Mouse (Mus musculus) cerebellum, adult 2 months (tissue): ENCODE data around the gene Clcn2. TPM values are rescaled to one million over a fixed set of nuclear protein-coding genes. Genes with fewer than 3 reads are reported as not detected.

ENCODE experiments used
- DNase-seq, 2 experiments: peaks; one replicate each; pipeline ENCODE4 v3.0.0; 2021
- H3K27ac ChIP-seq: fragments of 200-500 bp; 2 replicates; pipeline ENCODE4 v1.5.1; 2012; ENCODE audit warnings: low read length, control low read depth, inconsistent platforms; ENCODE audit not compliant: insufficient read depth
- H3K27me3 ChIP-seq: fragments of 200-500 bp; 2 replicates; pipeline ENCODE4 v1.6.1; 2012; ENCODE audit warnings: inconsistent platforms, mild to moderate bottlenecking, low read length, moderate library complexity; ENCODE audit not compliant: control insufficient read depth, insufficient read depth
- H3K4me1 ChIP-seq: fragments of 200-500 bp; 2 replicates; pipeline ENCODE4 v1.6.1; 2011; ENCODE audit warnings: low read length; ENCODE audit not compliant: control insufficient read depth, insufficient read depth
- H3K4me3 ChIP-seq: fragments of 200-500 bp; replicated peaks from 2 replicates; pipeline ENCODE3; 2011; ENCODE audit warnings: mild to moderate bottlenecking, low read depth, low read length, control low read depth; ENCODE audit not compliant: insufficient read depth
- CTCF ChIP-seq: fragments of 200-500 bp; IDR thresholded peaks from 2 replicates; pipeline ENCODE4 v1.5.1; 2011; ENCODE audit warnings: low read depth, mild to moderate bottlenecking, control low read depth, low read length, moderate library complexity, borderline replicate concordance; ENCODE audit not compliant: insufficient read depth
- POLR2A ChIP-seq: fragments of 200-500 bp; IDR thresholded peaks from 2 replicates; pipeline ENCODE4 v1.6.1; 2011; ENCODE audit warnings: low read length, control low read depth, borderline replicate concordance; ENCODE audit not compliant: insufficient read depth
- WGBS: fragments of 180-500 bp; shearing (Covaris S2); methylation state at CpG from one replicate; pipeline ENCODE4 v1.1.7; 2018; 5-methylcytosine and 5-hydroxymethylcytosine counted together
- polyA plus RNA-seq: library from polyadenylated mRNA; depleted of rRNA; stranded (reverse); fragments of >200 nt; gene quantifications from 2 replicates; pipeline ENCODE4 v1.2.3, GENCODE M21; 2012

Clcn2 gene
- polyA plus RNA-seq, 1 experiment = 94.4 TPM

- Histone ChIP-seq H3K4me3 (no peak overlapping the region), H3K4me1 (peaks cover 44% of the 10 kb centered on the region), H3K27ac (peak overlapping the region; percentile 61; the same call in 1 of the 2 replicates), H3K27me3 (no peaks in the 10 kb centered on the region)
- TF ChIP-seq CTCF = no peak
- TF ChIP-seq POLR2A = no peak
- WGBS = 25% methylated on average over 12 of the region's 12 CpGs
- DNase-seq = peak in 1 of 2 experiments; percentile 37
Observed at GRCm38 (mm10) chr16:20701729-20702521, 15.6 kb downstream of the Clcn2 start.

- DNase-seq = no peak
- TF ChIP-seq CTCF (no peak), POLR2A (no peak)
- 34% methylated on average over 7 of the region's 7 CpGs for WGBS
- Histone ChIP-seq H3K27ac (peak overlapping the region; percentile 61; the same call in 1 of the 2 replicates), H3K27me3 (no peaks in the 10 kb centered on the region), H3K4me1 (peaks cover 41% of the 10 kb centered on the region), H3K4me3 (no peak overlapping the region)
Observed at GRCm38 (mm10) chr16:20701316-20701715, 16.2 kb downstream of the Clcn2 start.

DNA sequence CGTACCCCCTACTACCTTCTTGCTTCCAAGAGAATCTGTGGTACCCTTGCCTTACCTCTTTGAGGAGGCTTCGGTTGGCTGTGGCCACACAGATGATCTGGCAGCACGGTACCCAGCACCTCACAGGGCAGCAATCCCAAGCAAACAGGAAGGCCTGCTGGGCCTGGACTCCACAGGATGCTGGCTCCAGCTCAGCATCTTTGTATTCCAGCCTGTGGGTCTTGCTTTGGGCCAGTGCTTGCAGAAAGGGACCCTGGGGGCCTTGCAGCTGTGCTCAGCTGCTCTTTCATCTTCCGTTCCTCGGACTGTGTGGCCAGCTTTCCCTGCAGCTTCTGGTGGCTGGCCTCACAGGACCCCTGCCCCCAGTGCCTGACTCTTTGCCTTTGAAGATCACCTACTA, 17.5 kb downstream of the Clcn2 start:
- TF ChIP-seq CTCF (no peak), POLR2A (no peak)
- H3K4me1 ChIP-seq = peaks cover 35% of the 10 kb centered on the region
- H3K4me3 ChIP-seq = no peak overlapping the region
- peak overlapping the region; percentile 89 for H3K27ac ChIP-seq
- peak; percentile 76 to 84 for DNase-seq
- H3K27me3 ChIP-seq = no peaks in the 10 kb centered on the region
- 12% methylated on average over 5 of the region's 5 CpGs for WGBS

GRCm38 (mm10) chr16:20699266-20699665, 18.3 kb downstream of the Clcn2 start:
- WGBS = 57% methylated on average over 5 of the region's 5 CpGs
- no peaks in the 10 kb centered on the region for H3K27me3 ChIP-seq
- peaks cover 35% of the 10 kb centered on the region for H3K4me1 ChIP-seq
- peak overlapping the region; percentile 89; the same call in 1 of the 2 replicates for H3K27ac ChIP-seq
- TF ChIP-seq CTCF (no peak), POLR2A (no peak)
- DNase-seq = peak in 1 of 2 experiments; percentile 29
- no peak overlapping the region for H3K4me3 ChIP-seq

- peak overlapping the region; percentile 90 for H3K27ac ChIP-seq
- peaks cover 20% of the 10 kb centered on the region for H3K4me1 ChIP-seq
- TF ChIP-seq CTCF = no peak
- peak; percentile 94 to 96 for DNase-seq
- WGBS = under 1% methylated on average over 46 of the region's 46 CpGs
- H3K4me3 ChIP-seq = peak overlapping the region; percentile 82
- H3K27me3 ChIP-seq = no peaks in the 10 kb centered on the region
Observed at GRCm38 (mm10) chr16:20695622-20696323, 21.8 kb downstream of the Clcn2 start.

DNA sequence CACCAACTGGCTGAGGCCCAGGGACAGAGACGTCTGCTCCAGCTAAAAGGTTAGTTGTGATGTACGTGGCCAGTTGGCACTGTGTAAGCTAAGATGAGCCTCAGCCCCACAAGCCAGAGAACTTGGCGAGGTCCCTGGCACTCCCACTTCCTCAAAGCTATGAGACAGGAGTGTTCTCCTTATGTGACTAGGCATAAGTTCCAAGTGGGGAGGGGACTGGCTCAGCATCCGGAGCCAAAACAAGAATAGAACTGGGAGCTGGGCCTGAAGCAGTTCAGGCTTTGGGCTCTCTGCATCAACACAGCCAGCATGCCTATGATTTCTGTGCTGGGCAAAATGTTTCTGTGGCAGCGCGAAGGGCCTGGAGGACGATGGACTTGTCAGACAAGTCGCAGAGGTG, 22.8 kb downstream of the Clcn2 start:
- peak overlapping the region; percentile 82 for H3K4me3 ChIP-seq
- peaks cover 15% of the 10 kb centered on the region for H3K4me1 ChIP-seq
- TF ChIP-seq POLR2A (peak; percentile 30; the same call in 1 of the 2 replicates), CTCF (no peak)
- H3K27me3 ChIP-seq = no peaks in the 10 kb centered on the region
- DNase-seq = peak; percentile 75 to 84
- H3K27ac ChIP-seq = peak overlapping the region; percentile 90
- WGBS = 7% methylated on average over 8 of the region's 8 CpGs

DNA sequence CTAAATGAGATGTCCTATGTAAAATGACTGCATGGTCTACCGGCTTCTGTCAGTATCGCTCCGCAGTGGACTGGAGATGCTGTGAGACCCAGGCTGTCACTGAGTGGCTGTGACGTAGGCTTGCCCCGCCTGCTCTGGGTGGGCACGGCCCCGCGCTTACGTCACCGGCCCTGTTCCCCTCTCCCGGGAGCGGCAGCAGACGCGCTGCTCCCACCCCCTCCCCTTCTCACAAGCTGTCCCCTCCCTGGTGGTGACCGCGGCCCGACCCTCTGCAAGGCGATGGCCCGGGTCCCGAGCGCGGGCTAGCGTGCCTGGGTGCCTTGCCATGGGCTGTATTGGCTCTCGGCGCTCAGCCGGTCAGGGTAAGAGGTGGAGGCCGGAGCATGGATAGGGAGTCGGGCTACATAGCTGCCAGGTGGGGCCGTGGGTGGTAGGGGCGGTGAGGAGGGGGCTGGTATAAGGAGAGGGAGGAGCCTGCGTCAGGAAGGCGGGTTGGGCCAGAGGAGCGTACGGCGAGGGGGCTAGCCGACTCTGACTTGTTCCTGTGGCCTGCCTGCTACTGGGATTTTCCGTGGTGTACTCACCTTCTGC, 24.3 kb downstream of the Clcn2 start, which contains the start of gene Fam131a:
TSS of gene Fam131a (plus strand) at position 131 of the 591 bp plus-strand sequence.
- H3K4me1 ChIP-seq = no peaks in the 10 kb centered on the region
- H3K27ac ChIP-seq = peak within 1 kb of the TSS; percentile 90
- H3K27me3 ChIP-seq = no peaks in the 10 kb centered on the region
- TF ChIP-seq POLR2A (peak; percentile 92), CTCF (no peak)
- peak within 1 kb of the TSS; percentile 82 for H3K4me3 ChIP-seq
- peak; percentile 96 to 97 for DNase-seq
- 0% methylated on average over 37 of the region's 37 CpGs for WGBS
